Mouse (Mus musculus) bone marrow macrophage, adult 2 months (primary cell): Measurements from ENCODE around the gene Nhp2.

Experiments
- CTCF ChIP-seq: IDR thresholded peaks from 2 replicates; pipeline ENCODE4 v1.5.1; 2012; ENCODE audit warnings: low read depth, mild to moderate bottlenecking, low read length, moderate library complexity
- POLR2A ChIP-seq: IDR thresholded peaks from 2 replicates; pipeline ENCODE4 v1.6.1; 2012; ENCODE audit warnings: mild to moderate bottlenecking, low read depth, low read length, borderline replicate concordance

DNA sequence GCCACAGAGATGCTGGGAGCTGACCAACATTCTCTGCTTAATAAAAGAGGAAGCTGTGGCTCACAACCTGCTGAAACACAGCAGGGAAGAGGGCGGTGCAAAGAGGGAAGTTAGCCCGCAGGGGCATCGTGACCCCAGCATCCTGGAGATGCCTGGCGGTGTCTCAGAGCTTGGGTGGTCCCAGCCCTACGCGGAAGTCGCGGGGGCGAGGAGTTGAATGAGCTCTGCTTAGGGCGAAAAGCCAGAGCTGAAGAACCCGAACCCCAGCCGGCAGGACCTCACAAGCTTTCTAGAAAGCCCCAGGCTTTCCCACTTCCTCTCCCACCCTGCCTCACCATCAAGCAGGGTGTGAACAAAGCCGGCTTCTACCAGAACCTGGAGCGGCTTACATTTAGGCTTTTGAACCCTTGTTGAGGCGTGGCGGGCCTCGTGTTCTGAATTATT lies 18.5 kb downstream of the Nhp2 start:
- no peak for TF ChIP-seq CTCF
- TF ChIP-seq POLR2A: no peak
